Mouse (Mus musculus) olfactory bulb, adult 2 months (tissue): ENCODE results near the gene Mpst.

Source experiments
- CTCF ChIP-seq: fragments of 200-500 bp; IDR thresholded peaks from 2 replicates; pipeline ENCODE4 v1.5.1; 2012; ENCODE audit warnings: low read depth, mild to moderate bottlenecking, low read length, moderate library complexity; ENCODE audit not compliant: insufficient read depth
- POLR2A ChIP-seq: fragments of 200-500 bp; IDR thresholded peaks from 2 replicates; pipeline ENCODE4 v1.6.1; 2012; ENCODE audit warnings: mild to moderate bottlenecking, low read depth, low read length, moderate library complexity; ENCODE audit not compliant: insufficient read depth

GRCm38 (mm10) chr15:78413083-78413718, 7.0 kb downstream of the Mpst start:
- TF ChIP-seq POLR2A, result no peak
- no peak for TF ChIP-seq CTCF
